Mouse (Mus musculus) spleen, adult 2 months (tissue): ENCODE data around the gene Hes1.

Experiments
- CTCF ChIP-seq: fragments of 200-500 bp; IDR thresholded peaks from 2 replicates; pipeline ENCODE4 v1.5.1; 2011; ENCODE audit warnings: mild to moderate bottlenecking, inconsistent platforms; ENCODE audit not compliant: insufficient read depth, insufficient read length, insufficient replicate concordance; ENCODE audit errors: extremely low read depth
- POLR2A ChIP-seq: fragments of 200-500 bp; IDR thresholded peaks from 2 replicates; pipeline ENCODE4 v1.6.1; 2011; ENCODE audit warnings: low read depth, low read length, inconsistent platforms

- TF ChIP-seq CTCF (no peak), POLR2A (no peak)
Measured at GRCm38 (mm10) chr16:30050767-30051490, 13.3 kb upstream of the Hes1 start.
